Mouse (Mus musculus): Measurements from ENCODE around the gene Dph3. TPM values are rescaled to one million over a fixed set of nuclear protein-coding genes. Genes with fewer than 3 reads are reported as not detected.

Gene Dph3
- polyA plus RNA-seq, 1 experiment from 2014 or later, result 76.6 TPM

GRCm38 (mm10) chr14:32073211-32073685 lies 12.3 kb downstream of the Dph3 start:
- H3K9me3 ChIP-seq (ENCODE audit: control insufficient read depth, low read length), result no peaks in the 10 kb centered on the region
- WGBS, result 36% methylated on average over 8 of the region's 8 CpGs
- no peak overlapping the region for H3K9ac ChIP-seq (ENCODE audit: low read length)
- no peaks in the 10 kb centered on the region; the same call in 1 of the 2 replicates for H3K36me3 ChIP-seq (ENCODE audit: control insufficient read depth, insufficient read depth, low read length)
- peaks cover 4% of the 10 kb centered on the region; the same call in 1 of the 2 replicates for H3K4me1 ChIP-seq (replicated peaks; ENCODE audit: control insufficient read depth, insufficient read depth, low read length)
- no peak overlapping the region for H3K27ac ChIP-seq (ENCODE audit: low read length)
- no peak overlapping the region for H3K4me3 ChIP-seq (ENCODE audit: low read length)
- no peak overlapping the region for H3K4me2 ChIP-seq (ENCODE audit: low read depth, low read length)
- no peaks in the 10 kb centered on the region for H3K27me3 ChIP-seq (ENCODE audit: control insufficient read depth, insufficient read depth, low read depth, low read length)
- peak; percentile 60 for ATAC-seq (ENCODE audit: low read depth)

GRCm38 (mm10) chr14:32072807-32073206 lies 12.7 kb downstream of the Dph3 start:
- ATAC-seq (ENCODE audit: low read depth), result no peak
- no peaks in the 10 kb centered on the region for H3K36me3 ChIP-seq (ENCODE audit: control insufficient read depth, insufficient read depth, low read length)

GRCm38 (mm10) chr14:32061398-32061797 lies 24.1 kb downstream of the Dph3 start:
- ATAC-seq (ENCODE audit: low read depth), result no peak
- 87% methylated on average over 4 of the region's 4 CpGs for WGBS
- no peaks in the 10 kb centered on the region for H3K4me1 ChIP-seq (replicated peaks; ENCODE audit: control insufficient read depth, insufficient read depth, low read length)

More at GRCm38 (mm10) chr14:32072807-32073206, 12.7 kb downstream of the Dph3 start:
- no peak overlapping the region for H3K9ac ChIP-seq (ENCODE audit: low read length)
- H3K4me2 ChIP-seq (ENCODE audit: low read depth, low read length), result no peak overlapping the region
- H3K9me3 ChIP-seq (ENCODE audit: control insufficient read depth, low read length), result no peaks in the 10 kb centered on the region
- H3K4me1 ChIP-seq (replicated peaks; ENCODE audit: control insufficient read depth, insufficient read depth, low read length), result peaks cover 4% of the 10 kb centered on the region; the same call in 1 of the 2 replicates
- no peaks in the 10 kb centered on the region for H3K27me3 ChIP-seq (ENCODE audit: control insufficient read depth, insufficient read depth, low read depth, low read length)
- no peak overlapping the region for H3K4me3 ChIP-seq (ENCODE audit: low read length)
- H3K27ac ChIP-seq (ENCODE audit: low read length), result peak overlapping the region; percentile 28; the same call in 1 of the 2 replicates

GRCm38 (mm10) chr14:32057664-32058063 lies 27.9 kb downstream of the Dph3 start:
- Histone ChIP-seq H3K9ac (ENCODE audit: low read length) (no peak overlapping the region), H3K4me3 (ENCODE audit: low read length) (no peak overlapping the region), H3K9me3 (ENCODE audit: control insufficient read depth, low read length) (no peaks in the 10 kb centered on the region), H3K4me2 (ENCODE audit: low read depth, low read length) (no peak overlapping the region), H3K27ac (ENCODE audit: low read length) (no peak overlapping the region), H3K27me3 (ENCODE audit: control insufficient read depth, insufficient read depth, low read depth, low read length) (no peaks in the 10 kb centered on the region), H3K4me1 (replicated peaks; ENCODE audit: control insufficient read depth, insufficient read depth, low read length) (no peaks in the 10 kb centered on the region), H3K36me3 (ENCODE audit: control insufficient read depth, insufficient read depth, low read length) (no peaks in the 10 kb centered on the region)
- WGBS, result 77% methylated on average over 4 of the region's 4 CpGs
- no peak for ATAC-seq (ENCODE audit: low read depth)

More at GRCm38 (mm10) chr14:32061398-32061797, 24.1 kb downstream of the Dph3 start:
- no peak overlapping the region for H3K4me3 ChIP-seq (ENCODE audit: low read length)
- H3K36me3 ChIP-seq (ENCODE audit: control insufficient read depth, insufficient read depth, low read length), result no peaks in the 10 kb centered on the region
- no peak overlapping the region for H3K9ac ChIP-seq (ENCODE audit: low read length)
- no peak overlapping the region for H3K4me2 ChIP-seq (ENCODE audit: low read depth, low read length)
- H3K27me3 ChIP-seq (ENCODE audit: control insufficient read depth, insufficient read depth, low read depth, low read length), result no peaks in the 10 kb centered on the region
- H3K27ac ChIP-seq (ENCODE audit: low read length), result no peak overlapping the region
- H3K9me3 ChIP-seq (ENCODE audit: control insufficient read depth, low read length), result peaks cover 5% of the 10 kb centered on the region; the same call in 1 of the 2 replicates

GRCm38 (mm10) chr14:32056675-32057074 lies 28.9 kb downstream of the Dph3 start:
- Histone ChIP-seq H3K4me1 (replicated peaks; ENCODE audit: control insufficient read depth, insufficient read depth, low read length) (no peaks in the 10 kb centered on the region), H3K4me2 (ENCODE audit: low read depth, low read length) (no peak overlapping the region), H3K36me3 (ENCODE audit: control insufficient read depth, insufficient read depth, low read length) (no peaks in the 10 kb centered on the region), H3K4me3 (ENCODE audit: low read length) (no peak overlapping the region), H3K9me3 (ENCODE audit: control insufficient read depth, low read length) (no peaks in the 10 kb centered on the region), H3K27ac (ENCODE audit: low read length) (no peak overlapping the region), H3K9ac (ENCODE audit: low read length) (no peak overlapping the region), H3K27me3 (ENCODE audit: control insufficient read depth, insufficient read depth, low read depth, low read length) (no peaks in the 10 kb centered on the region)
- 95% methylated on average over 2 of the region's 2 CpGs for WGBS
- ATAC-seq (ENCODE audit: low read depth), result no peak

- ATAC-seq (ENCODE audit: low read depth), result no peak
Observed at GRCm38 (mm10) chr14:32055781-32056180, 29.7 kb downstream of the Dph3 start.

GRCm38 (mm10) chr14:32054788-32055187 lies 30.7 kb downstream of the Dph3 start:
- WGBS, result 47% methylated on average over 10 of the region's 10 CpGs
- Histone ChIP-seq H3K4me3 (ENCODE audit: low read length) (no peak overlapping the region), H3K4me1 (replicated peaks; ENCODE audit: control insufficient read depth, insufficient read depth, low read length) (no peaks in the 10 kb centered on the region), H3K36me3 (ENCODE audit: control insufficient read depth, insufficient read depth, low read length) (no peaks in the 10 kb centered on the region), H3K27me3 (ENCODE audit: control insufficient read depth, insufficient read depth, low read depth, low read length) (no peaks in the 10 kb centered on the region), H3K27ac (ENCODE audit: low read length) (no peak overlapping the region), H3K9ac (ENCODE audit: low read length) (no peak overlapping the region), H3K9me3 (ENCODE audit: control insufficient read depth, low read length) (no peaks in the 10 kb centered on the region), H3K4me2 (ENCODE audit: low read depth, low read length) (no peak overlapping the region)
- no peak for ATAC-seq (ENCODE audit: low read depth)

More at GRCm38 (mm10) chr14:32055781-32056180, 29.7 kb downstream of the Dph3 start:
- 34% methylated on average over 8 of the region's 8 CpGs for WGBS
- no peaks in the 10 kb centered on the region for H3K9me3 ChIP-seq (ENCODE audit: control insufficient read depth, low read length)
- H3K27ac ChIP-seq (ENCODE audit: low read length), result no peak overlapping the region
- H3K4me3 ChIP-seq (ENCODE audit: low read length), result no peak overlapping the region
- H3K4me2 ChIP-seq (ENCODE audit: low read depth, low read length), result no peak overlapping the region
- no peaks in the 10 kb centered on the region for H3K36me3 ChIP-seq (ENCODE audit: control insufficient read depth, insufficient read depth, low read length)
- H3K9ac ChIP-seq (ENCODE audit: low read length), result no peak overlapping the region
- no peaks in the 10 kb centered on the region for H3K27me3 ChIP-seq (ENCODE audit: control insufficient read depth, insufficient read depth, low read depth, low read length)
- no peaks in the 10 kb centered on the region for H3K4me1 ChIP-seq (replicated peaks; ENCODE audit: control insufficient read depth, insufficient read depth, low read length)

- Histone ChIP-seq H3K36me3 (ENCODE audit: control insufficient read depth, insufficient read depth, low read length) (no peaks in the 10 kb centered on the region), H3K27ac (ENCODE audit: low read length) (no peak overlapping the region), H3K27me3 (ENCODE audit: control insufficient read depth, insufficient read depth, low read depth, low read length) (no peaks in the 10 kb centered on the region), H3K4me3 (ENCODE audit: low read length) (no peak overlapping the region), H3K9me3 (ENCODE audit: control insufficient read depth, low read length) (no peaks in the 10 kb centered on the region), H3K4me2 (ENCODE audit: low read depth, low read length) (no peak overlapping the region), H3K4me1 (replicated peaks; ENCODE audit: control insufficient read depth, insufficient read depth, low read length) (no peaks in the 10 kb centered on the region), H3K9ac (ENCODE audit: low read length) (no peak overlapping the region)
- WGBS, result 55% methylated on average over 5 of the region's 5 CpGs
- no peak for ATAC-seq (ENCODE audit: low read depth)
Observed at GRCm38 (mm10) chr14:32053895-32054294, 31.6 kb downstream of the Dph3 start.

GRCm38 (mm10) chr14:32050171-32050570 lies 35.4 kb downstream of the Dph3 start:
- H3K4me2 ChIP-seq (ENCODE audit: low read depth, low read length), result no peak overlapping the region
- ATAC-seq (ENCODE audit: low read depth), result no peak
- H3K9ac ChIP-seq (ENCODE audit: low read length), result no peak overlapping the region
- H3K4me1 ChIP-seq (replicated peaks; ENCODE audit: control insufficient read depth, insufficient read depth, low read length), result no peaks in the 10 kb centered on the region
- H3K27ac ChIP-seq (ENCODE audit: low read length), result no peak overlapping the region
- H3K4me3 ChIP-seq (ENCODE audit: low read length), result no peak overlapping the region
- no peaks in the 10 kb centered on the region for H3K27me3 ChIP-seq (ENCODE audit: control insufficient read depth, insufficient read depth, low read depth, low read length)
- no peaks in the 10 kb centered on the region for H3K9me3 ChIP-seq (ENCODE audit: control insufficient read depth, low read length)
- no peaks in the 10 kb centered on the region for H3K36me3 ChIP-seq (ENCODE audit: control insufficient read depth, insufficient read depth, low read length)
- 71% methylated on average over 6 of the region's 6 CpGs for WGBS

GRCm38 (mm10) chr14:32046357-32046756 lies 39.2 kb downstream of the Dph3 start:
- H3K9me3 ChIP-seq (ENCODE audit: control insufficient read depth, low read length), result no peaks in the 10 kb centered on the region
- H3K27ac ChIP-seq (ENCODE audit: low read length), result no peak overlapping the region
- H3K4me1 ChIP-seq (replicated peaks; ENCODE audit: control insufficient read depth, insufficient read depth, low read length), result no peaks in the 10 kb centered on the region
- no peak overlapping the region for H3K4me2 ChIP-seq (ENCODE audit: low read depth, low read length)
- no peak for ATAC-seq (ENCODE audit: low read depth)
- no peaks in the 10 kb centered on the region for H3K27me3 ChIP-seq (ENCODE audit: control insufficient read depth, insufficient read depth, low read depth, low read length)
- 72% methylated on average over 8 of the region's 8 CpGs for WGBS
- H3K9ac ChIP-seq (ENCODE audit: low read length), result no peak overlapping the region
- no peaks in the 10 kb centered on the region for H3K36me3 ChIP-seq (ENCODE audit: control insufficient read depth, insufficient read depth, low read length)
- no peak overlapping the region for H3K4me3 ChIP-seq (ENCODE audit: low read length)
